Mouse (Mus musculus) heart, adult 2 months (tissue): ENCODE results near the gene Celf2. TPM values are rescaled to one million over a fixed set of nuclear protein-coding genes. Genes with fewer than 3 reads are reported as not detected.
A peak's percentile ranks its signal among the peaks of the same experiment; 100 is the strongest.

Source experiments
- DNase-seq, 2 experiments: peaks; one replicate each; pipeline ENCODE4 v3.0.0; 2021
- H3K27ac ChIP-seq: fragments of 200-600 bp; 2 replicates; pipeline ENCODE4 v1.8.1; 2022
- H3K27me3 ChIP-seq: fragments of 200-500 bp; 2 replicates; pipeline ENCODE4 v1.6.1; 2012; ENCODE audit warnings: mild to moderate bottlenecking, low read length, inconsistent platforms, mixed read lengths; ENCODE audit not compliant: control insufficient read depth, insufficient read depth
- H3K36me3 ChIP-seq: fragments of 200-500 bp; 2 replicates; pipeline ENCODE4 v1.6.1; 2012; ENCODE audit warnings: low read length, inconsistent platforms; ENCODE audit not compliant: control insufficient read depth, insufficient read depth
- H3K4me1 ChIP-seq: fragments of 200-500 bp; 2 replicates; pipeline ENCODE4 v1.6.1; 2011; ENCODE audit warnings: low read length; ENCODE audit not compliant: control insufficient read depth, insufficient read depth
- H3K4me3 ChIP-seq: fragments of 200-600 bp; 2 replicates; pipeline ENCODE4 v1.8.1; 2022
- H3K79me2 ChIP-seq: fragments of 200-500 bp; replicated peaks from 2 replicates; pipeline ENCODE4 v1.6.1; 2012; ENCODE audit warnings: mild to moderate bottlenecking, inconsistent platforms, low read length, moderate library complexity, mixed read lengths; ENCODE audit not compliant: control insufficient read depth, insufficient read depth
- H3K9ac ChIP-seq: fragments of 200-500 bp; 2 replicates; pipeline ENCODE4 v1.6.1; 2012; ENCODE audit warnings: low read depth, mild to moderate bottlenecking, control low read depth, inconsistent platforms, low read length, mixed read lengths
- CTCF ChIP-seq: fragments of 200-600 bp; IDR thresholded peaks from 2 replicates; pipeline ENCODE4 v1.8.1; 2022; ENCODE audit warnings: antibody characterized with exemption, mild to moderate bottlenecking, moderate library complexity
- EP300 ChIP-seq: fragments of 200-500 bp; IDR thresholded peaks from 2 replicates; pipeline ENCODE4 v1.6.1; 2011; ENCODE audit warnings: low read depth, low read length, control low read depth; ENCODE audit not compliant: insufficient read depth
- POLR2A ChIP-seq: fragments of 200-500 bp; IDR thresholded peaks from 2 replicates; pipeline ENCODE4 v1.6.1; 2011; ENCODE audit warnings: mild to moderate bottlenecking, low read depth, low read length, control low read depth; ENCODE audit not compliant: insufficient read depth
- WGBS: fragments of 180-500 bp; shearing (Covaris S2); methylation state at CpG from one replicate; pipeline ENCODE4 v1.1.7; 2018; 5-methylcytosine and 5-hydroxymethylcytosine counted together
- intact Hi-C: fragments of 180-260 bp; cut with DNase I; formaldehyde crosslinking; loops from one replicate; pipeline ENCODE4 v1.15.1; 2025
- polyA plus RNA-seq: library from polyadenylated mRNA; depleted of rRNA; stranded (reverse); fragments of >200 nt; gene quantifications from 2 replicates; pipeline ENCODE4 v1.2.3, GENCODE M21; 2012
- total RNA-seq, 2 experiments: library from RNA; stranded (reverse); gene quantifications; 2 replicates each; pipeline ENCODE4 v1.2.3; 2021

Celf2 gene
- total and polyA plus RNA-seq, 3 experiments, result 38.1 to 63.9 (median 56.7) TPM

GRCm38 (mm10) chr2:6618856-6619255 lies 890.5 kb downstream of the Celf2 start:
- Histone ChIP-seq H3K4me3 (no peak overlapping the region), H3K27me3 (no peaks in the 10 kb centered on the region), H3K36me3 (no peaks in the 10 kb centered on the region), H3K4me1 (peaks cover 1% of the 10 kb centered on the region; the same call in 1 of the 2 replicates), H3K27ac (no peak overlapping the region), H3K79me2 (no peaks in the 10 kb centered on the region), H3K9ac (no peak overlapping the region)
- no peak for DNase-seq
- TF ChIP-seq CTCF, result no peak
- TF ChIP-seq POLR2A, result no peak
- no peak for TF ChIP-seq EP300
- intact Hi-C loops, result no loop called here
- WGBS, result 95% methylated on average over 3 of the region's 3 CpGs

GRCm38 (mm10) chr2:6618450-6618849 lies 890.9 kb downstream of the Celf2 start:
- Histone ChIP-seq H3K9ac (no peak overlapping the region), H3K4me3 (no peak overlapping the region), H3K4me1 (peaks cover 1% of the 10 kb centered on the region; the same call in 1 of the 2 replicates), H3K36me3 (no peaks in the 10 kb centered on the region), H3K79me2 (no peaks in the 10 kb centered on the region), H3K27me3 (no peaks in the 10 kb centered on the region), H3K27ac (no peak overlapping the region)
- DNase-seq, result no peak
- intact Hi-C loops, result no loop called here
- no peak for TF ChIP-seq POLR2A
- no peak for TF ChIP-seq CTCF
- TF ChIP-seq EP300, result no peak
- 89% methylated on average over 1 of the region's 1 CpGs for WGBS

GRCm38 (mm10) chr2:6604347-6604746 lies 905.0 kb downstream of the Celf2 start:
- intact Hi-C loops, result no loop called here
- Histone ChIP-seq H3K4me3 (no peak overlapping the region), H3K9ac (no peak overlapping the region), H3K79me2 (no peaks in the 10 kb centered on the region), H3K27ac (no peak overlapping the region), H3K36me3 (no peaks in the 10 kb centered on the region), H3K27me3 (no peaks in the 10 kb centered on the region), H3K4me1 (no peaks in the 10 kb centered on the region)
- 81% methylated on average over 2 of the region's 2 CpGs for WGBS
- TF ChIP-seq EP300 (no peak), CTCF (no peak), POLR2A (no peak)
- no peak for DNase-seq

- no peak for TF ChIP-seq POLR2A
- no peak for TF ChIP-seq EP300
- peak; percentile 10; the same call in 1 of the 2 replicates for TF ChIP-seq CTCF
- no peak for DNase-seq
- H3K79me2 ChIP-seq, result no peaks in the 10 kb centered on the region
- 76% methylated on average over 6 of the region's 6 CpGs for WGBS
- H3K4me3 ChIP-seq, result no peak overlapping the region
- no peaks in the 10 kb centered on the region for H3K27me3 ChIP-seq
- no peak overlapping the region for H3K27ac ChIP-seq
- no peaks in the 10 kb centered on the region for H3K4me1 ChIP-seq
- no peak overlapping the region for H3K9ac ChIP-seq
- no peaks in the 10 kb centered on the region for H3K36me3 ChIP-seq
- intact Hi-C loops, result no loop called here
Measured at GRCm38 (mm10) chr2:6603880-6604279, 905.5 kb downstream of the Celf2 start.

- no peaks in the 10 kb centered on the region for H3K79me2 ChIP-seq
- no peaks in the 10 kb centered on the region for H3K36me3 ChIP-seq
- DNase-seq, result no peak
- TF ChIP-seq EP300, result no peak
- TF ChIP-seq CTCF, result no peak
- TF ChIP-seq POLR2A, result no peak
- no peak overlapping the region for H3K9ac ChIP-seq
- H3K4me3 ChIP-seq, result no peak overlapping the region
- whole genome bisulfite sequencing, result 91% methylated on average over 4 of the region's 4 CpGs
- H3K4me1 ChIP-seq, result no peaks in the 10 kb centered on the region
- H3K27ac ChIP-seq, result no peak overlapping the region
- intact Hi-C loops, result no loop called here
- H3K27me3 ChIP-seq, result no peaks in the 10 kb centered on the region
Measured at GRCm38 (mm10) chr2:6602163-6602562, 907.2 kb downstream of the Celf2 start.

GRCm38 (mm10) chr2:6598879-6599167 lies 910.5 kb downstream of the Celf2 start:
- intact Hi-C loops, result no loop called here
- Histone ChIP-seq H3K27me3 (no peaks in the 10 kb centered on the region), H3K79me2 (no peaks in the 10 kb centered on the region), H3K27ac (no peak overlapping the region), H3K36me3 (no peaks in the 10 kb centered on the region; the same call in 1 of the 2 replicates), H3K4me1 (no peaks in the 10 kb centered on the region), H3K4me3 (no peak overlapping the region), H3K9ac (no peak overlapping the region)
- 82% methylated on average over 1 of the region's 1 CpGs for WGBS
- DNase-seq, result no peak
- TF ChIP-seq CTCF, result no peak
- TF ChIP-seq POLR2A, result no peak
- no peak for TF ChIP-seq EP300
